Mouse (Mus musculus): ENCODE data around the gene Nhej1. TPM values are rescaled to one million over a fixed set of nuclear protein-coding genes. Genes with fewer than 3 reads are reported as not detected.
A peak's percentile ranks its signal among the peaks of the same experiment; 100 is the strongest.

Nhej1 gene
- polyA plus RNA-seq, 1 experiment from 2014 or later = 11.0 TPM

GRCm38 (mm10) chr1:75128641-75129040 lies 3.6 kb upstream of the Nhej1 start:
- 65% methylated on average over 3 of the region's 3 CpGs for WGBS
- DNase-seq (ENCODE audit: low spot score) (no peak), ATAC-seq (replicated peaks; ENCODE audit: low FRiP score, low read depth) (no peak)
- Histone ChIP-seq H3K4me2 (ENCODE audit: low read length) (no peak overlapping the region), H3K36me3 (ENCODE audit: insufficient read depth, low read length) (no peaks in the 10 kb centered on the region), H3K27me3 (ENCODE audit: insufficient read depth, low read length) (no peaks in the 10 kb centered on the region), H3K9ac (ENCODE audit: low read depth, low read length) (no peak overlapping the region), H3K4me1 (replicated peaks; ENCODE audit: insufficient read depth, low read length) (0 out of 2 replicates have a peak, but pooled peaks cover 3% of the 10 kb centered on the region), H3K4me3 (replicated peaks; ENCODE audit: low read depth, low read length) (no peak overlapping the region), H3K9me3 (replicated peaks; ENCODE audit: low read length) (no peaks in the 10 kb centered on the region), H3K27ac (no peak overlapping the region)
- no peak for TF ChIP-seq CTCF (IDR thresholded peaks at IDR 0.05; ENCODE audit: low read depth)

DNA sequence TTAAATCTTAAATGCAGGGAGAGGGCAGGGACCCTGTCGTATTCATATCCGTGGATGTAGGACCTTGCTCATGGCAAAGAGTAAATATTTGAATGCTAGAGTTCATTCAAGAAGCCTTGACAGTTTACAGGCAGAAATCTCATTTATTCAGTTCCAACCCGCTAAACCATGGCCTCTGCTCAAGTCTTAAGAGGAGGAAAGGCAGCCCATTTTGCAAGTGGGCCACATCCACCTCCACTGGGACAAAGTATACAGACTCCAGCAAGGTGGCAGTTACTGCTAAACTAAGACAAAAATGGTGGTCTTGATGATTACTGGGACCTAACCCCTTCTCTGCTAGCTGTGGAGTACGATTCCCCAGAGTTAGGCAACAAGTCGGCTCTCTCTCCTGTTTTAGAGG lies 418 bp upstream of the Nhej1 start:
- H3K9ac ChIP-seq (ENCODE audit: low read depth, low read length) = peak overlapping the region; percentile 54
- no peaks in the 10 kb centered on the region for H3K9me3 ChIP-seq (replicated peaks; ENCODE audit: low read length)
- no peak for DNase-seq (ENCODE audit: low spot score)
- H3K27ac ChIP-seq = peak overlapping the region; percentile 94
- H3K4me2 ChIP-seq (ENCODE audit: low read length) = peak overlapping the region; percentile 49
- H3K27me3 ChIP-seq (ENCODE audit: insufficient read depth, low read length) = no peaks in the 10 kb centered on the region
- 32% methylated on average over 5 of the region's 5 CpGs for WGBS
- H3K4me1 ChIP-seq (replicated peaks; ENCODE audit: insufficient read depth, low read length) = 0 out of 2 replicates have a peak, but pooled peaks cover 3% of the 10 kb centered on the region
- ATAC-seq (replicated peaks; ENCODE audit: low FRiP score, low read depth) = no peak
- no peaks in the 10 kb centered on the region for H3K36me3 ChIP-seq (ENCODE audit: insufficient read depth, low read length)
- peak overlapping the region; percentile 46 for H3K4me3 ChIP-seq (replicated peaks; ENCODE audit: low read depth, low read length)
- no peak for TF ChIP-seq CTCF (IDR thresholded peaks at IDR 0.05; ENCODE audit: low read depth)

- 93% methylated on average over 3 of the region's 3 CpGs for WGBS
- no peak for DNase-seq (ENCODE audit: low spot score)
Observed at GRCm38 (mm10) chr1:75122211-75122610, 2.8 kb downstream of the Nhej1 start.

DNA sequence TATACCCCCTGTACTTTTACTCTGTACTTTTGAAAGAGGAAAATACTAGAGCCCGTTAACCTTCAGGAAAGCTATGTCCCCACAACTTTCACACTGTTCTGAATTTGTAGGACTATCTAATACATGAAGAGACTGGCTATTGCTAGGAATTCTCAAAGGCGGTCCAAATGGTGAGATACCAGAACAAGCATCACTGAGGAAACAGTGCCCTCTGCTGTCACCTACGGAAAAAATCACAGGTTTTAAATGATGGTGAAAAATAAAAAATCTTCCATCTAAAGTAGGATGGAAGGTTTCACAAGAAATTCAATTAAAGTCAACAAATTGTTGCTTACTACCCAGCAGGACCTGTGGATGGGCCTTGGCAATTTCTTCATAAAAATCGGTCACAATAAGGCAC lies 72.9 kb downstream of the Nhej1 start:
- peak; percentile 71 for TF ChIP-seq CTCF (IDR thresholded peaks at IDR 0.05; ENCODE audit: low read depth)
- 34% methylated on average over 4 of the region's 4 CpGs for WGBS
- DNase-seq (ENCODE audit: low spot score) = peak; percentile 67
- no peaks in the 10 kb centered on the region for H3K9me3 ChIP-seq (replicated peaks; ENCODE audit: low read length)
- H3K4me2 ChIP-seq (ENCODE audit: low read length) = no peak overlapping the region
- ATAC-seq (replicated peaks; ENCODE audit: low FRiP score, low read depth) = no peak
- no peaks in the 10 kb centered on the region for H3K27me3 ChIP-seq (ENCODE audit: insufficient read depth, low read length)
- H3K36me3 ChIP-seq (ENCODE audit: insufficient read depth, low read length) = no peaks in the 10 kb centered on the region
- H3K9ac ChIP-seq (ENCODE audit: low read depth, low read length) = no peak overlapping the region
- H3K27ac ChIP-seq = no peak overlapping the region
- H3K4me1 ChIP-seq (replicated peaks; ENCODE audit: insufficient read depth, low read length) = no peaks in the 10 kb centered on the region
- H3K4me3 ChIP-seq (replicated peaks; ENCODE audit: low read depth, low read length) = no peak overlapping the region

More at GRCm38 (mm10) chr1:75122211-75122610, 2.8 kb downstream of the Nhej1 start:
- H3K4me3 ChIP-seq (replicated peaks; ENCODE audit: low read depth, low read length) = no peak overlapping the region
- no peaks in the 10 kb centered on the region for H3K27me3 ChIP-seq (ENCODE audit: insufficient read depth, low read length)
- H3K36me3 ChIP-seq (ENCODE audit: insufficient read depth, low read length) = no peaks in the 10 kb centered on the region
- no peaks in the 10 kb centered on the region for H3K9me3 ChIP-seq (replicated peaks; ENCODE audit: low read length)
- 0 out of 2 replicates have a peak, but pooled peaks cover 3% of the 10 kb centered on the region for H3K4me1 ChIP-seq (replicated peaks; ENCODE audit: insufficient read depth, low read length)
- no peak for ATAC-seq (replicated peaks; ENCODE audit: low FRiP score, low read depth)
- no peak overlapping the region for H3K9ac ChIP-seq (ENCODE audit: low read depth, low read length)
- H3K4me2 ChIP-seq (ENCODE audit: low read length) = no peak overlapping the region
- peak; percentile 27; the same call in 1 of the 2 replicates for TF ChIP-seq CTCF (IDR thresholded peaks at IDR 0.05; ENCODE audit: low read depth)
- no peak overlapping the region for H3K27ac ChIP-seq

DNA sequence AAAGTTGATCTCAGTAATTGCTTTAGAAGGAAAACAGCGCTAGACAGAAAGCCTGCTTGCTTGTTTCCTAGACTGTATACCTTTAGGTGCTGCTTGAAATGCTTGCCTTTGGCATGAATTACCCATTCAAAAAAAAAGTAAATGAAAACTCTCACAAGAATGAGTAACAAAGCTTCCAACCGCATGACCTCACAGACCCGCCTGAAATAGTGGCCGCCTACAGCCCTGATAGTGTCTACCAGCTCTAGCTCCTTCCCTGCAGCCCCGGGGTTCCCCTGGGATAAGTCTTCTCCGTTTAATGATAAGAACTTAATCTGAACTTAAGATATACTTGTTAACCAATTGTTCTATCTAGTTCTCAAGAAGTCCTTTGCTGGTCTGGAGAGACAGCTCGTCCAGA lies 73.6 kb downstream of the Nhej1 start:
- H3K4me1 ChIP-seq (replicated peaks; ENCODE audit: insufficient read depth, low read length) = no peaks in the 10 kb centered on the region
- H3K27ac ChIP-seq = no peak overlapping the region
- H3K36me3 ChIP-seq (ENCODE audit: insufficient read depth, low read length) = no peaks in the 10 kb centered on the region
- H3K4me3 ChIP-seq (replicated peaks; ENCODE audit: low read depth, low read length) = no peak overlapping the region
- WGBS = 73% methylated on average over 7 of the region's 7 CpGs
- H3K27me3 ChIP-seq (ENCODE audit: insufficient read depth, low read length) = no peaks in the 10 kb centered on the region
- DNase-seq (ENCODE audit: low spot score) (no peak), ATAC-seq (replicated peaks; ENCODE audit: low FRiP score, low read depth) (no peak)
- H3K4me2 ChIP-seq (ENCODE audit: low read length) = no peak overlapping the region
- no peaks in the 10 kb centered on the region for H3K9me3 ChIP-seq (replicated peaks; ENCODE audit: low read length)
- no peak overlapping the region for H3K9ac ChIP-seq (ENCODE audit: low read depth, low read length)
- no peak for TF ChIP-seq CTCF (IDR thresholded peaks at IDR 0.05; ENCODE audit: low read depth)

GRCm38 (mm10) chr1:75048571-75048970 lies 76.4 kb downstream of the Nhej1 start:
- DNase-seq (ENCODE audit: low spot score) (no peak), ATAC-seq (replicated peaks; ENCODE audit: low FRiP score, low read depth) (no peak)
- H3K36me3 ChIP-seq (ENCODE audit: insufficient read depth, low read length) = no peaks in the 10 kb centered on the region
- H3K4me3 ChIP-seq (replicated peaks; ENCODE audit: low read depth, low read length) = no peak overlapping the region
- no peaks in the 10 kb centered on the region for H3K4me1 ChIP-seq (replicated peaks; ENCODE audit: insufficient read depth, low read length)
- WGBS = 78% methylated on average over 2 of the region's 2 CpGs
- no peak overlapping the region for H3K4me2 ChIP-seq (ENCODE audit: low read length)
- H3K27ac ChIP-seq = no peak overlapping the region
- H3K9ac ChIP-seq (ENCODE audit: low read depth, low read length) = no peak overlapping the region
- H3K27me3 ChIP-seq (ENCODE audit: insufficient read depth, low read length) = no peaks in the 10 kb centered on the region
- TF ChIP-seq CTCF (IDR thresholded peaks at IDR 0.05; ENCODE audit: low read depth) = no peak
- H3K9me3 ChIP-seq (replicated peaks; ENCODE audit: low read length) = no peaks in the 10 kb centered on the region

DNA sequence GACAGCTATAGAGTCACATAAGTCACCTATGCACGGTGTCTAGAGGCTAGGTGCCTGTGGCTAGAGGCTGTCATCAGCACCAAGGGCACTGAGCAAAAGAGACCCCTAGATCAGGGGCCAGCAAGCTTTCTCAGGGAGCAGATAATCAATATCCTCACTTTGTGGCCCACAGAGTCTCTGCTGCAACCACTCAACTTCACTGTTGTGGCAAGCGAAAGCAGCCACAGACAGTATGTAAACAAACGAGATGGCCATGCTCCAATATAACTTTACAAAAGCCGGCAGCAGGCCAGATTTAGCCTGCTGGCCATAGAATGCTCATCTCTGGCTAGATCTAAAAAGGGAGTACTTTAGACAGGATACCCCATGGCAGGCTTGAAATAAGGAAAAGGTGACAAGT lies 77.0 kb downstream of the Nhej1 start:
- H3K9me3 ChIP-seq (replicated peaks; ENCODE audit: low read length) = no peaks in the 10 kb centered on the region
- H3K4me1 ChIP-seq (replicated peaks; ENCODE audit: insufficient read depth, low read length) = no peaks in the 10 kb centered on the region
- H3K4me3 ChIP-seq (replicated peaks; ENCODE audit: low read depth, low read length) = no peak overlapping the region
- DNase-seq (ENCODE audit: low spot score) (peak; percentile 13), ATAC-seq (replicated peaks; ENCODE audit: low FRiP score, low read depth) (no peak)
- no peaks in the 10 kb centered on the region for H3K36me3 ChIP-seq (ENCODE audit: insufficient read depth, low read length)
- H3K9ac ChIP-seq (ENCODE audit: low read depth, low read length) = no peak overlapping the region
- no peak for TF ChIP-seq CTCF (IDR thresholded peaks at IDR 0.05; ENCODE audit: low read depth)
- no peaks in the 10 kb centered on the region for H3K27me3 ChIP-seq (ENCODE audit: insufficient read depth, low read length)
- no peak overlapping the region for H3K27ac ChIP-seq
- WGBS = 63% methylated on average over 4 of the region's 4 CpGs
- H3K4me2 ChIP-seq (ENCODE audit: low read length) = no peak overlapping the region
